Mouse (Mus musculus) megakaryocyte, embryonic 14.5 days (primary cell): ENCODE results near the gene Ccdc157. TPM values are rescaled to one million over a fixed set of nuclear protein-coding genes. Genes with fewer than 3 reads are reported as not detected.
"Not testable (repeated sequence)": the region's sequence is repeated elsewhere in the genome, so short reads cannot be mapped to it uniquely, and the experiment has no call there.

Experiments used
- H3K27me3 ChIP-seq: replicated peaks from 2 replicates; pipeline ENCODE3; 2012; ENCODE audit warnings: inconsistent platforms
- H3K36me3 ChIP-seq: replicated peaks from 2 replicates; pipeline ENCODE3; 2012; ENCODE audit warnings: low read length, inconsistent platforms, mixed read lengths
- H3K4me1 ChIP-seq: 2 replicates; pipeline ENCODE4 v1.6.1; 2012; ENCODE audit warnings: inconsistent platforms
- H3K4me3 ChIP-seq: replicated peaks from 2 replicates; pipeline ENCODE3; 2012; ENCODE audit warnings: moderate library complexity, mild to moderate bottlenecking, inconsistent platforms
- H3K9me3 ChIP-seq: 2 replicates; pipeline ENCODE4 v1.6.1; 2012; ENCODE audit warnings: inconsistent platforms
- FLI1 ChIP-seq: IDR thresholded peaks from 2 replicates; pipeline ENCODE4 v1.6.1; 2012; ENCODE audit warnings: low read length, inconsistent platforms, mixed read lengths
- GATA1 ChIP-seq: IDR thresholded peaks from 3 replicates; pipeline ENCODE4 v1.6.1; 2012; ENCODE audit warnings: mixed read lengths, low read length, inconsistent platforms, borderline replicate concordance
- polyA plus RNA-seq: library from polyadenylated mRNA; stranded (reverse); fragments of >175 nt; gene quantifications from 2 replicates; pipeline ENCODE4 v1.2.3, GENCODE M21; 2012; ENCODE audit warnings: low replicate concordance; ENCODE audit not compliant: insufficient read depth

Ccdc157 gene
- polyA plus RNA-seq, 1 experiment: 0.56 TPM

DNA sequence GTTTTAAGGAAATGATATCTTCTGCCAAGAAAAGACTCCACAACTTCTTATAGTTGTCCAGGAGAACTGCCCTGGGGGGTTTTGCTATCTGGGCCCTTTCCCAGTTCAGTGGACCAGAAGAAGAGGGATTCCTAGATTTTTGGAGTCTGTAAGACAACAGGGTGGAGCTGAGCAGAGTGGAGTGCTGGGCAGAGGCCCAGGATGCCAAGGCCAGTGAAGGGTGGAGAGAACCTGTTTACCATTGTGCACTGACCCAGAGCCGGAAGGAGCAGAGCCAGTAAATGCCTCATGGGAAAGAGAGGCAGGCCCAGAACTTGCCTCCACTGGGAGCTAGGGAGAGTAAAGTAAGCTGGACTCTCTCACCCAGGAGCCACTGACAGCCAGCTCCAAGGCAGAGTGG, 37.6 kb upstream of the Ccdc157 start:
- H3K36me3 ChIP-seq: no peaks in the 10 kb centered on the region
- H3K4me1 ChIP-seq: peaks cover 37% of the 10 kb centered on the region
- TF ChIP-seq FLI1: no peak
- no peak for TF ChIP-seq GATA1
- H3K9me3 ChIP-seq: no peaks in the 10 kb centered on the region
- H3K4me3 ChIP-seq: no peak overlapping the region
- H3K27me3 ChIP-seq: peaks cover 12% of the 10 kb centered on the region

DNA sequence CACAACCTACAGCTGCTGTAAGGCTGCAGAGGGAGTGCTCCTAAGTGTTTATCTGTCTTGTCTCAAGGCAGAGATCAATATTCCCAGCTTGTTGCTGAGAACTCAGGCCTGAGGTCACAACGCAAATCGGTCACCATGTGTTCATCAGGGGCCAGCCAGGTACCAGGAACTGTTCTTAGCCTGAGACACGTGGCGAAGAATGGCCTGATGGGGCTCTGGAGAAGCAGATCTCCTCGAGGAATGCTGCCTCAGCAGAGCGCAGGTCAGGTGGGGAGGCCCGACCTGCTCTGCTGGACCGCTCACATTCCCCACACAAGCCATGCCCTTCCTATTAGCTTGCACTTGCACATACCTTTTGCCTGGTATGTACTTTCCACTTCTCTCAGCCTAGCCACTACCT, 36.5 kb upstream of the Ccdc157 start:
- peaks cover 42% of the 10 kb centered on the region for H3K4me1 ChIP-seq
- peaks cover 17% of the 10 kb centered on the region for H3K27me3 ChIP-seq
- H3K9me3 ChIP-seq: no peaks in the 10 kb centered on the region
- H3K36me3 ChIP-seq: no peaks in the 10 kb centered on the region
- no peak for TF ChIP-seq GATA1
- no peak for TF ChIP-seq FLI1
- no peak overlapping the region for H3K4me3 ChIP-seq

DNA sequence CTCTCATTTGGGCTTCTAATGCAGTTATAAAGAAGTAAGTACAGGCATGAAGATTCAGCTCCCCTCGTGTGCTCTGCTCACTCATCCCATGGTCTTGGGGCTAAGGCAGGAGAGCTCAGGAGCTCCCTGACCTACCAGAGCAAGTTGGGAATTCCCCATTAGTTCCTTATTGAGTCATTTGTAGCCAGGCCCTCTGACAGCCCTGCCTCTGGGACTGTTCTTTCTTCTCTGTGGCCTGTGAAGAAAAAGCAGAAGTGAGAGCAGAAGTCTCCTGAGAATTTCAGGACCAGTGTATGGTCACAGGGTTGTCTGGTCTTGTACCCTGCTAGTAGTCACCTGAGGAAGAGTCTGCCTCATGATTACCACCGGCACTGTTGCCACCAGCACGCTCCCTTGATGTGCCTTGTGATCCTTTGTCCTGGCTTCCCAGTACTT, 35.5 kb upstream of the Ccdc157 start:
- no peaks in the 10 kb centered on the region for H3K9me3 ChIP-seq
- H3K4me1 ChIP-seq: peaks cover 52% of the 10 kb centered on the region
- TF ChIP-seq GATA1 (no peak), FLI1 (no peak)
- peaks cover 19% of the 10 kb centered on the region for H3K27me3 ChIP-seq
- peaks cover 3% of the 10 kb centered on the region for H3K36me3 ChIP-seq
- no peak overlapping the region for H3K4me3 ChIP-seq

DNA sequence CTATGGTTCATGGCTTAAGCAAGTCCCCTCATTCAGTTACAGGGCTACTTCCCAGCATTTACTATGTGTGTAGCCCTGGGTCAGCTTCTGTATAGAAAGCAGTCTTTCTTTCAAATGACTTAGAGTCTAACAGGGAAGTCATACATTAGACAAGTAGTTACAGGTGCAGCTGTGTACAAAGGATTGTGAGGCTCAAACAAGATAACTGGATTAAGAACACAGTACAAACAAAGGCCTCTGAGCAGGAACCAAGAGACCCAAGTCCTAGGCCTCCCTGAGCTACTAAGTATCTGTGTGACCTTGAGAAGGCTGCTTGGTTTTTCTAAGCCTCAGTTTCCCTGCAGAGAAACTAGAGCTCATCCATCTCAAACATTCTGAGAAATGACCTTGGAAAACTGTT, 33.3 kb upstream of the Ccdc157 start:
- Histone ChIP-seq H3K9me3 (no peaks in the 10 kb centered on the region), H3K36me3 (peaks cover 3% of the 10 kb centered on the region), H3K4me3 (no peak overlapping the region), H3K27me3 (peaks cover 18% of the 10 kb centered on the region), H3K4me1 (peaks cover 61% of the 10 kb centered on the region)
- TF ChIP-seq FLI1 (no peak), GATA1 (no peak)

DNA sequence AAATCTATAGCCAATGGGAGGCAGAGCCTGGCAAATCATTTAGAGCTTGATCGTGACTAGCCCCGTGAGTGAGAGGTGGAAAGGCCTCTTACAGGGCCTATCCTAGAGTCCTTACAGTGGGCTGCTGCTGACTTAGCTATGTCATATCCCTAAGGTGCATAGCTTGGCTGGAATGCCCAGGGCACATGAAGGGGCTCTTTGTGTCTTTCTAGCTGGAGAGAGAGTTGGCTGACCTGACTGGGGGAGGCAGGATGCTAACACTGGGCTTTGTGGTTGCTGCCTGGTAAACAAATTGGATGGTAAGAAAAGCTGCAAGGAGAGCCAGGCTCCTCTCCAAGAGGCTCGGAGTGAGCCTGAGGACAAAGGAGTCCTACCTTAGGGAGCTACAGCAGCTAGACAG, 32.7 kb upstream of the Ccdc157 start:
- no peak for TF ChIP-seq GATA1
- TF ChIP-seq FLI1: no peak
- Histone ChIP-seq H3K4me3 (no peak overlapping the region), H3K36me3 (peaks cover 3% of the 10 kb centered on the region), H3K27me3 (peaks cover 19% of the 10 kb centered on the region), H3K9me3 (no peaks in the 10 kb centered on the region), H3K4me1 (peaks cover 64% of the 10 kb centered on the region)

DNA sequence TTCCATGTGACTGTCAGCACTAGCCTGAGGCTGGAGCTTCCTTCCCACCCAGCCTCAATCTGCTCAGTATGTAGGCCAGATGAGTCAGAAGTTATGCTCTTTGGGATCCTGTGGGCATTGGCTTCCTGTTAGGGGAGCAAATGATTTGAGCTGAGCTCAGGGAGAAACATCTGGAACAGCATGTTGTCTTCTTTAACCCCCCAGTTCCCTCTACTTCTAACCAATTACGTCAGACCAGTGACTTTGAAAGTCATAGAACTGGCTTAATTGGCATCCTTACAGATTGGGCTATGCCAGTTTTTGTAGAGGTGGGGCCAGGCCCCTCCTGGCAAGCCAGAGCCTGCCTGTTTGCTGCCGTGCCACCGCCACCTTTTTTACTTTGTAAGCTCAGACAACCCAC, 30.6 kb upstream of the Ccdc157 start:
- TF ChIP-seq FLI1 (no peak), GATA1 (no peak)
- peaks cover 3% of the 10 kb centered on the region for H3K36me3 ChIP-seq

DNA sequence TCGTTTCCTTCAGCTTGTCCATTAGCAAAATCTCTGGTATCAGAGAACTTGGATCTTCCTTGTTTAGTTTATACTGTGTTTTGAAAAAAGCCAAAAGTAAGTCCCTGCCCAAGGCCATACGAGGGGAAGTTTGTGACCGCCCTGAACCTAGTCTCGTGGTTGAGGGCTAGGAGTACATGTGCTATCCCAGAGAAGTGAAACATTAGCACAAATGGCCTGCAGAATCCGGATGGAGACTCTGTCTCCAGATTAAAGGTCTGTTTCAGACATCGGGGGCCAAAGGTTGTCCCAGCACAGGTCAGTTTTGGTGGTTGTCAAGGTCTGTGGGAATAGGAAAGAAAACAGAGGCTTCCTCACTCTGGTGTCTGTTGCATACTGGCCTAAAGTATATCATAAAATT, 29.1 kb upstream of the Ccdc157 start:
- H3K36me3 ChIP-seq: peaks cover 3% of the 10 kb centered on the region
- H3K9me3 ChIP-seq: no peaks in the 10 kb centered on the region
- H3K4me3 ChIP-seq: no peak overlapping the region
- peaks cover 20% of the 10 kb centered on the region for H3K27me3 ChIP-seq
- TF ChIP-seq GATA1: no peak
- no peak for TF ChIP-seq FLI1
- peaks cover 50% of the 10 kb centered on the region for H3K4me1 ChIP-seq

More for the DNA sequence above, 30.6 kb upstream of the Ccdc157 start:
- Histone ChIP-seq H3K4me3 (no peak overlapping the region), H3K27me3 (peaks cover 20% of the 10 kb centered on the region), H3K9me3 (no peaks in the 10 kb centered on the region), H3K4me1 (peaks cover 65% of the 10 kb centered on the region)

DNA sequence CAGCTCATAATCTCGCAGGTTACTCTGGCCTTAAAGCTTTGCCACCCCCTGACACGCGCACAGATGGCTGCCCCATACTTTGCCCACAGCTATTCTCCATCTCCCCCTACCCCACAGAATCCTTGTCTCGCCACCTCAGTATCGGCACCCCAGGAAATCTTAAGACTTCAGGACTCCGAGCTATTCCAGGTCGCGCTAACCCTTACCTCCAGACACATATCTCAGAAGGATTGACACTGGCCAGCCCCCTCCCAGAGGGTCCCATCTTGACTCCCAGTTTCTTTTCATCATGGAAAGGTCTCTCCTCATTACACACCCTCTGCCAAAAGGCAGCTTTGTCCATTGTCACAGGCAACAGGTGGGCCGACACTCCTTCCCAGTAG, 27.2 kb upstream of the Ccdc157 start:
- Histone ChIP-seq H3K4me1 (peaks cover 36% of the 10 kb centered on the region), H3K9me3 (no peaks in the 10 kb centered on the region), H3K36me3 (peaks cover 13% of the 10 kb centered on the region), H3K4me3 (peak overlapping the region; percentile 94), H3K27me3 (peaks cover 16% of the 10 kb centered on the region)
- TF ChIP-seq GATA1: no peak
- no peak for TF ChIP-seq FLI1

DNA sequence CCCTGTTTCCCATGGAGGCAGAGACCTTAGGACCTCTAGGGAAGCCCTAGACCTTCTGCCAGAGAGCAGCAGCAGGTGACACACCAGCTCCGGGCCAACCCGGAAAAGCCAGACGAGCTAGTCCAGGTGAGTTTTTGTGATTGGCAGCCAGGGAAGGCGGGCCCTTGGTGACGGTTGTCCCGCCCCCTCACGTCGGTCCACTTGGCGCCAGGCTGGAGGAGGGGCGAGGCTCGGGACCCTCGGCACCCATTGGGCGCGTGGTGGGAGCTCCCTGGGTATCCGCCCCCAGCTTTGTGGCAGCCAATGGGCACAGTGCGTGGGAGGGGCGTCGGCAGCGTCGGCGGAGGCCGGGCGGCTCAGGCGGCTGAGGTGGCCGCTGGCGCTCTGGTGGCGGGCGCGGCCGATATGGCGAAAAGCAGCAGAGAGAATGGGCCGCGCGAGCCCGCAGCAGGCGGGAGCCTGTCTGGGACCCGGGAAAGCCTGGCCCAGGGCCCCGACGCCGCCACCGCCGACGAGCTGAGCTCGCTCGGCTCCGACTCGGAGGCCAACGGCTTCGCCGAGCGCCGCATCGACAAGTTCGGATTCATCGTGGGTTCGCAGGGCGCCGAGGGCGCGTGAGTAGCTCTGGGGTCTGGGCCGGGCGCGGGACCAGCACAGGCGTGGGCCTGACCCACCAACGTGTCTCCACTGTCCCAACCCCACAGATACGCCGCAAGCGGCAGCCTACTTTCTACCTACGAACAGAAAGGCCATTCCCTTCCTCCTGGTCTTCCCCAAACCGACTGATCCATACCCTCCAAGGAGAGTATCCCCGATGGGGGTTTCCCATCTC, 26.6 kb upstream of the Ccdc157 start, which contains the start of gene Tbc1d10a:
Gene Tbc1d10a (plus strand): TSS at position 304 of the 832 bp plus-strand sequence.
- Histone ChIP-seq H3K9me3 (no peaks in the 10 kb centered on the region), H3K4me3 (peak within 1 kb of the TSS; percentile 94), H3K27me3 (peaks cover 13% of the 10 kb centered on the region), H3K4me1 (peaks cover 35% of the 10 kb centered on the region), H3K36me3 (peaks cover 18% of the 10 kb centered on the region)
- no peak for TF ChIP-seq FLI1

DNA sequence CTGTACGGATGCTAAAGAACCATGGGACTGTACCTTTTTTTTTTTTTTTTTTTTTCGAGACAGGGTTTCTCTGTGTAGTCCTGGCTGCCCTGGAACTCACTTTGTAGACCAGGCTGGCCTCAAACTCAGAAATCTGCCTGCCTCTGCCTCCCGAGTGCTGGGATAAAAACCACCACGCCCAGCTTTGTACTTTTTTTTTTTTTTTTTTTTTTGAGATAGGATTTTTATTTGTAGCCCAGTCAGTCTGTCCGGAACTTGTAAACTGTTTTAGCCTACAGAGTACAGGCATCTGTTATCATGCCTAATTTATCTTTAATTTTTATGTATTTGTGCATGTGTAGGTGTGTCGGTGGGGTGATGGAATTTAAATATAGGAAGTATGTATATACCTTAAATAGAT, 25.4 kb upstream of the Ccdc157 start:
- H3K4me3 ChIP-seq, H3K27me3 ChIP-seq, H3K9me3 ChIP-seq: not testable (repeated sequence)
- H3K36me3 ChIP-seq: peaks cover 27% of the 10 kb centered on the region
- H3K4me1 ChIP-seq: peaks cover 23% of the 10 kb centered on the region
